Comparison of ENCODE assay signal across 8 mouse cellular contexts in genomic region chr16:21392099-21392498, GRCm38 (mm10). TPM values are rescaled to one million over a fixed set of nuclear protein-coding genes. Genes with fewer than 3 reads are reported as not detected.
DNase-seq lines count a peak whose midpoint lies in the region; ATAC-seq and TF ChIP-seq lines count a peak whose summit lies in the region.

No protein-coding gene starts in this region.

- H3K4me2 ChIP-seq in forebrain, embryonic 15.5 days (replicated peaks): no peak overlapping the region
- no peak overlapping the region for H3K4me2 ChIP-seq in midbrain, embryonic 11.5 days
- no peak overlapping the region for H3K4me2 ChIP-seq in kidney, embryonic 16.5 days (replicated peaks; ENCODE audit: low read depth, low read length)

- no peak overlapping the region for H3K4me3 ChIP-seq in layer of hippocampus, adult 2 months
- H3K4me3 ChIP-seq in MEL (ENCODE audit: control insufficient read depth in 1 of 2, insufficient read depth in 1 of 2, low read depth in 2 of 2, low read length in 2 of 2): no peak overlapping the region
- H3K4me3 ChIP-seq in forebrain, embryonic 15.5 days: no peak overlapping the region
- H3K4me3 ChIP-seq in midbrain, embryonic 11.5 days (ENCODE audit: low read depth, low read length): no peak overlapping the region
- H3K4me3 ChIP-seq in kidney, embryonic 16.5 days (ENCODE audit: low read length): no peak overlapping the region
- no peak overlapping the region for H3K4me3 ChIP-seq in kidney, adult 2 months (ENCODE audit: insufficient read depth, low read depth, low read length)

- H3K27me3 ChIP-seq in MEL (ENCODE audit: control insufficient read depth in 1 of 2, insufficient read depth in 2 of 2, low read length in 2 of 2): peaks cover 1 to 2% of the 10 kb centered on the region in 2 experiments; a peak in 2 of 4 replicates
- H3K27me3 ChIP-seq in forebrain, embryonic 15.5 days: no peaks in the 10 kb centered on the region
- H3K27me3 ChIP-seq in midbrain, embryonic 11.5 days (ENCODE audit: control insufficient read depth, insufficient read depth, low read length): no peaks in the 10 kb centered on the region
- H3K27me3 ChIP-seq in kidney, embryonic 16.5 days (ENCODE audit: insufficient read depth, low read length): peaks cover 7% of the 10 kb centered on the region; the same call in 1 of the 2 replicates
- no peaks in the 10 kb centered on the region for H3K27me3 ChIP-seq in kidney, adult 2 months (replicated peaks; ENCODE audit: control insufficient read depth, insufficient read depth, low read length)

- no peak overlapping the region for H3K27ac ChIP-seq in layer of hippocampus, adult 2 months
- H3K27ac ChIP-seq in MEL (ENCODE audit: control insufficient read depth, low read depth, low read length): no peak overlapping the region
- peak overlapping the region; percentile 48 for H3K27ac ChIP-seq in forebrain, embryonic 15.5 days (replicated peaks)
- peak overlapping the region; percentile 9; the same call in 1 of the 2 replicates for H3K27ac ChIP-seq in midbrain, embryonic 11.5 days (ENCODE audit: low read depth, low read length)
- H3K27ac ChIP-seq in kidney, embryonic 16.5 days (ENCODE audit: low read length): no peak overlapping the region
- H3K27ac ChIP-seq in kidney, adult 2 months (ENCODE audit: insufficient read depth, low read depth, low read length): no peak overlapping the region

- no peaks in the 10 kb centered on the region for H3K79me2 ChIP-seq in MEL (ENCODE audit: control insufficient read depth, insufficient read depth, low read length, poor library complexity)

- peak; percentile 60 for TF ChIP-seq CTCF in layer of hippocampus, adult 2 months (conservative IDR thresholded peaks at IDR 0.05)
- peak; percentile 64 to 72 (median 70) for TF ChIP-seq CTCF in MEL (IDR thresholded peaks at IDR 0.05 in 2 of 3, conservative IDR thresholded peaks at IDR 0.05 in 1 of 3; ENCODE audit: control insufficient read depth in 1 of 3, insufficient read depth in 1 of 3, low read depth in 2 of 3, low read length in 3 of 3, poor library complexity in 1 of 3, severe bottlenecking in 1 of 3)
- TF ChIP-seq CTCF in kidney, adult 2 months (conservative IDR thresholded peaks at IDR 0.05; ENCODE audit: insufficient read depth, insufficient read length, low read depth, low read length): no peak

- H3K9me3 ChIP-seq in MEL (replicated peaks; ENCODE audit: insufficient read depth, low read length): no peaks in the 10 kb centered on the region
- H3K9me3 ChIP-seq in forebrain, embryonic 15.5 days: no peaks in the 10 kb centered on the region
- H3K9me3 ChIP-seq in midbrain, embryonic 11.5 days (ENCODE audit: control insufficient read depth, low read length): no peaks in the 10 kb centered on the region
- H3K9me3 ChIP-seq in kidney, embryonic 16.5 days (ENCODE audit: low read length): no peaks in the 10 kb centered on the region

- 74% methylated on average over 6 of the region's 6 CpGs for whole genome bisulfite sequencing in forebrain, embryonic 15.5 days
- 69% methylated on average over 6 of the region's 6 CpGs for WGBS in midbrain, embryonic 11.5 days
- 70% methylated on average over 6 of the region's 6 CpGs for WGBS in kidney, embryonic 16.5 days
- WGBS in kidney, adult 2 months: 73% methylated on average over 6 of the region's 6 CpGs

- H3K4me1 ChIP-seq in MEL (ENCODE audit: control insufficient read depth in 1 of 2, insufficient read depth in 2 of 2, low read length in 2 of 2): no peaks in the 10 kb centered on the region
- H3K4me1 ChIP-seq in forebrain, embryonic 15.5 days: peaks cover 8% of the 10 kb centered on the region
- H3K4me1 ChIP-seq in midbrain, embryonic 11.5 days (ENCODE audit: control insufficient read depth, insufficient read depth, low read length): peaks cover 11% of the 10 kb centered on the region
- peaks cover 14% of the 10 kb centered on the region for H3K4me1 ChIP-seq in kidney, embryonic 16.5 days (ENCODE audit: insufficient read depth, low read length)
- H3K4me1 ChIP-seq in kidney, adult 2 months (ENCODE audit: control insufficient read depth, insufficient read depth, low read length): no peaks in the 10 kb centered on the region

- TF ChIP-seq EP300 in MEL (IDR thresholded peaks at IDR 0.05; ENCODE audit: low read depth in 1 of 2, low read length in 2 of 2): no peak

- no peak overlapping the region for H3K9ac ChIP-seq in MEL (ENCODE audit: control insufficient read depth, low read depth, low read length, poor library complexity, severe bottlenecking)
- no peak overlapping the region for H3K9ac ChIP-seq in forebrain, embryonic 15.5 days (replicated peaks)
- H3K9ac ChIP-seq in midbrain, embryonic 11.5 days (ENCODE audit: low read length): no peak overlapping the region
- no peak overlapping the region for H3K9ac ChIP-seq in kidney, embryonic 16.5 days (replicated peaks; ENCODE audit: low read length)

- no peaks in the 10 kb centered on the region for H3K36me3 ChIP-seq in MEL (ENCODE audit: control insufficient read depth in 1 of 2, insufficient read depth in 2 of 2, low read length in 2 of 2)
- H3K36me3 ChIP-seq in forebrain, embryonic 15.5 days: no peaks in the 10 kb centered on the region
- H3K36me3 ChIP-seq in midbrain, embryonic 11.5 days (ENCODE audit: control insufficient read depth, insufficient read depth, low read length): no peaks in the 10 kb centered on the region
- H3K36me3 ChIP-seq in kidney, embryonic 16.5 days (ENCODE audit: insufficient read depth, low read length): no peaks in the 10 kb centered on the region
- H3K36me3 ChIP-seq in kidney, adult 2 months (ENCODE audit: control insufficient read depth, insufficient read depth, low read length): no peaks in the 10 kb centered on the region

- no peak for TF ChIP-seq POLR2A in MEL (IDR thresholded peaks at IDR 0.05; ENCODE audit: control insufficient read depth in 1 of 2, insufficient read depth in 1 of 2, low read depth in 1 of 2, low read length in 2 of 2, poor library complexity in 1 of 2)
- no peak for TF ChIP-seq POLR2A in kidney, adult 2 months (IDR thresholded peaks at IDR 0.05; ENCODE audit: low read depth, low read length)

- DNase-seq in layer of hippocampus, adult 2 months (ENCODE audit: low spot score in 2 of 2): no peak
- no peak for DNase-seq in layer of hippocampus, adult 8-10 months (ENCODE audit: low spot score in 2 of 2)
- peak; percentile 48 for DNase-seq in MEL (ENCODE audit: low read depth, low spot score)
- no peak for DNase-seq in midbrain, embryonic 11.5 days (ENCODE audit: low spot score, missing footprints)
- DNase-seq in embryo, embryonic 9.5 days (ENCODE audit: extremely low spot score): no peak
- no peak for DNase-seq in kidney, adult 2 months

- TF ChIP-seq RAD21 in MEL (IDR thresholded peaks at IDR 0.05; ENCODE audit: low read depth, low read length): peak; percentile 26

- peak; percentile 1; the same call in 1 of the 2 replicates for ATAC-seq in forebrain, embryonic 15.5 days (replicated peaks)
- ATAC-seq in midbrain, embryonic 11.5 days (ENCODE audit: low FRiP score): no peak
- no peak for ATAC-seq in kidney, embryonic 16.5 days (ENCODE audit: low FRiP score, low TSS enrichment)

TF ChIP-seq in MEL, 35 proteins besides CTCF, POLR2A, EP300 and RAD21:
- TF ChIP-seq ZMIZ1 (IDR thresholded peaks at IDR 0.05; ENCODE audit: low read depth, low read length) (no peak), SMC3 (IDR thresholded peaks at IDR 0.05; ENCODE audit: low read depth, low read length) (peak; percentile 53), CHD1 (IDR thresholded peaks at IDR 0.05; ENCODE audit: low read depth, low read length) (no peak), MYB (IDR thresholded peaks at IDR 0.05; ENCODE audit: low read depth, low read length) (no peak), GATA1 (IDR thresholded peaks at IDR 0.05; ENCODE audit: low read depth, low read length) (no peak), MAX (IDR thresholded peaks at IDR 0.05; ENCODE audit: low read length) (no peak), TCF12 (IDR thresholded peaks at IDR 0.05; ENCODE audit: low read depth, low read length) (no peak), UBTF (IDR thresholded peaks at IDR 0.05; ENCODE audit: borderline replicate concordance, insufficient read depth, low read depth, low read length) (no peak)

RNA-seq across cellular contexts. Expression of gene Vps8, which starts 30.8 kb away (rescaled TPM):
- 10 to 100 TPM; 55.1 to 55.9 TPM for total RNA-seq in layer of hippocampus, adult 2 months (2021)
- 10 to 100 TPM; 47.6 to 58.3 (median 51.8) TPM for total RNA-seq in layer of hippocampus, adult 8-10 months (2022)
- total RNA-seq in MEL (2012; rRNA removed): 10.5 TPM in 2 replicates
- 10 to 100 TPM in 1 of 2 experiments, not detected in 1; 14.0 TPM for polyA plus RNA-seq in MEL (2012; ENCODE audit: insufficient read depth in 1 of 2, insufficient read length in 2 of 2, low read depth in 1 of 2, low replicate concordance in 2 of 2, missing spikeins in 1 of 2)
- 31.4 and 36.6 TPM in 2 replicates for polyA plus RNA-seq in forebrain, embryonic 15.5 days (2015; fragmentation: Nextera tagmentation; extraction: Ambion mirVana)
- polyA plus RNA-seq in midbrain, embryonic 11.5 days (2014; fragmentation: Nextera tagmentation; extraction: Ambion mirVana): 27.1 and 28.4 TPM in 2 replicates
- 21.6 and 25.6 TPM in 2 replicates for polyA plus RNA-seq in kidney, embryonic 16.5 days (2015; fragmentation: Nextera tagmentation; extraction: Ambion mirVana)
- polyA plus RNA-seq in kidney, adult 2 months (2012; rRNA removed): 26.0 and 33.9 TPM in 2 replicates

Comparison
In these comparisons a context has a peak if more than half of its experiments do, and no peak if none do; other contexts are left out.
1. H3K27ac ChIP-seq: peak in forebrain, embryonic 15.5 days (single experiment) and midbrain, embryonic 11.5 days (single experiment); none in layer of hippocampus, adult 2 months (single experiment), MEL (single experiment), kidney, embryonic 16.5 days (single experiment) and kidney, adult 2 months (single experiment).